Mouse (Mus musculus) C2C12 (cell line): ENCODE results near the gene Gm42688.

ENCODE experiments used
- CEBPB ChIP-seq: IDR thresholded peaks from one replicate; pipeline ENCODE4 v1.6.1; 2011; ENCODE audit warnings: low read depth, mild to moderate bottlenecking, control low read depth, moderate library complexity
- CTCF ChIP-seq: IDR thresholded peaks from one replicate; pipeline ENCODE4 v1.5.1; 2011; ENCODE audit not compliant: control insufficient read depth, insufficient read depth, insufficient read length
- FOSL1 ChIP-seq: IDR thresholded peaks from one replicate; pipeline ENCODE4 v1.8.0; 2011; ENCODE audit warnings: mild to moderate bottlenecking, low read length; ENCODE audit not compliant: poor library complexity, insufficient read depth, severe bottlenecking
- MAX ChIP-seq: IDR thresholded peaks from one replicate; pipeline ENCODE4 v1.6.1; 2011; ENCODE audit warnings: mild to moderate bottlenecking, control low read depth
- MYOD1 ChIP-seq: IDR thresholded peaks from one replicate; pipeline ENCODE4 v1.6.1; 2011; ENCODE audit warnings: low read depth; ENCODE audit not compliant: control insufficient read depth, insufficient read length
- MYOG ChIP-seq: IDR thresholded peaks from one replicate; pipeline ENCODE4 v1.6.1; 2011; ENCODE audit not compliant: control insufficient read depth, insufficient read length; ENCODE audit errors: extremely low read depth
- USF1 ChIP-seq: IDR thresholded peaks from one replicate; pipeline ENCODE4 v1.6.1; 2011; ENCODE audit warnings: low read depth, mild to moderate bottlenecking, control low read depth, moderate library complexity

GRCm38 (mm10) chr6:83151721-83152120 lies 50.3 kb downstream of the Gm42688 start:
- TF ChIP-seq MAX (no peak), CTCF (no peak), MYOD1 (no peak), MYOG (no peak), USF1 (no peak), CEBPB (no peak), FOSL1 (no peak)
